Mouse (Mus musculus) stomach, embryonic 16.5 days (tissue): Measurements from ENCODE around the gene Slc27a4. TPM values are rescaled to one million over a fixed set of nuclear protein-coding genes. Genes with fewer than 3 reads are reported as not detected.

ENCODE experiments used
- ATAC-seq: fragments of 200-750 bp; cut with Nextera tagmentation; 2 replicates; pipeline ENCODE4 v1.8.0; 2017; ENCODE audit warnings: moderate number of reproducible peaks, moderate TSS enrichment; ENCODE audit not compliant: insufficient read depth, low FRiP score
- H3K27ac ChIP-seq: fragments of 300-500 bp; sonication (generic); 2 replicates; pipeline ENCODE4 v1.5.1; 2014; ENCODE audit warnings: low read length
- H3K27me3 ChIP-seq: fragments of 300-500 bp; sonication (generic); 2 replicates; pipeline ENCODE4 v1.6.1; 2014; ENCODE audit warnings: low read length, control low read depth, mixed read lengths; ENCODE audit not compliant: control insufficient read depth, insufficient read depth
- H3K36me3 ChIP-seq: fragments of 300-500 bp; sonication (generic); 2 replicates; pipeline ENCODE4 v1.6.1; 2014; ENCODE audit warnings: low read length; ENCODE audit not compliant: control insufficient read depth, insufficient read depth
- H3K4me1 ChIP-seq: fragments of 300-500 bp; sonication (generic); 2 replicates; pipeline ENCODE4 v1.6.1; 2014; ENCODE audit warnings: low read length, control low read depth, mixed read lengths; ENCODE audit not compliant: control insufficient read depth, insufficient read depth
- H3K4me2 ChIP-seq: fragments of 300-500 bp; sonication (generic); 2 replicates; pipeline ENCODE4 v1.6.1; 2014; ENCODE audit warnings: low read depth, low read length, mixed read lengths
- H3K4me3 ChIP-seq: fragments of 300-500 bp; sonication (generic); replicated peaks from 2 replicates; pipeline ENCODE4 v1.5.1; 2014; ENCODE audit warnings: mild to moderate bottlenecking, low read length
- H3K9ac ChIP-seq: fragments of 300-500 bp; sonication (generic); 2 replicates; pipeline ENCODE4 v1.6.1; 2014; ENCODE audit warnings: low read length
- H3K9me3 ChIP-seq: fragments of 300-500 bp; sonication (generic); replicated peaks from 2 replicates; pipeline ENCODE4 v1.6.1; 2016; ENCODE audit warnings: low read length, control low read depth; ENCODE audit not compliant: control insufficient read depth
- WGBS: fragments of 180-500 bp; shearing (Covaris S2); extraction: QIAGEN DNeasy Blood & Tissue Kit; methylation state at CpG from one replicate; pipeline ENCODE4 v1.1.7; 2014; 5-methylcytosine and 5-hydroxymethylcytosine counted together
- microRNA-seq: library from miRNA; unstranded; fragments of <30 nt; microRNA quantifications from one replicate; pipeline ENCODE4, GENCODE M21; 2016
- polyA plus RNA-seq: library from polyadenylated mRNA; unstranded; fragments of >200 nt; fragmentation: Nextera tagmentation; extraction: Ambion mirVana; gene quantifications from 2 replicates; pipeline ENCODE4 v1.2.1, GENCODE M21; 2015

The Slc27a4 gene
- polyA plus RNA-seq, 1 experiment from 2014 or later, result 22.0 TPM

DNA sequence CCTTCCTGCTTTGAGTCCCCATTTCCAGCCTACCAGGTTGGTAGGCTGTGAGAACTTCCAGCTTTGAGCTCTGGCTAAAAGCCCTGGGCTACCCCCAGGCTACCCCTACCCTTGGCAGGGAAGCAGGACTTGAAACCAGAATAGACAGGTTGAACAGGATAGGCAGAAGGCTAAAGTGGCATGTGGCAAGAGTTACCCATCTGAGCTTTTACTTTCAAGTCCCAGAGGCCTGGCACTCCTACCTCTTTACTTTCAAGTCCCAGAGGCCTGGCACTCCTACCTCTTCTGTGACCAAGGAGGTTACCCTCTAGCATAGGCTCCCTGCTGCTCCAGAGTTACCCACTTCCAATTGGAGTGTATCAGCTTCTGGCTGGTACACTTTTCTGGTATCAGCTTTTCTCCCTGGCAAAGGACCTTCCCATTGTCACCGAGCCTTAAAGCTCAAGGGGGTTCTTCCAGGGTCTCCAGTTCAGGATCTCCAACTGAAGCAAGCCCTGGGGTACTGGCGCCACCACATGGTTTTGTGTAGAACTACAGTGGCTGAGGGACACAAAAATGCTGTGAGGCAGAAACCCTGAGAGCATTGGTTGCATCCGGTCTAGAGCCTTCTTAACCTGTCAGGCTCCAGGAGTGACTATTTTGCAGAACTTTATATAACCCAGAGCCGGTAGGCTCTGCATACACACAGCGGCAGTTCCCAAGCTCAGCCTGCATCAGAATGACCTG, 56.5 kb downstream of the Slc27a4 start:
- Histone ChIP-seq H3K9me3 (no peaks in the 10 kb centered on the region), H3K4me1 (no peaks in the 10 kb centered on the region), H3K27me3 (no peaks in the 10 kb centered on the region), H3K36me3 (no peaks in the 10 kb centered on the region), H3K4me3 (no peak overlapping the region), H3K4me2 (no peak overlapping the region), H3K9ac (no peak overlapping the region), H3K27ac (no peak overlapping the region)
- 6% methylated on average over 5 of the region's 5 CpGs for WGBS
- ATAC-seq, result no peak; the same call in 1 of the 2 replicates

DNA sequence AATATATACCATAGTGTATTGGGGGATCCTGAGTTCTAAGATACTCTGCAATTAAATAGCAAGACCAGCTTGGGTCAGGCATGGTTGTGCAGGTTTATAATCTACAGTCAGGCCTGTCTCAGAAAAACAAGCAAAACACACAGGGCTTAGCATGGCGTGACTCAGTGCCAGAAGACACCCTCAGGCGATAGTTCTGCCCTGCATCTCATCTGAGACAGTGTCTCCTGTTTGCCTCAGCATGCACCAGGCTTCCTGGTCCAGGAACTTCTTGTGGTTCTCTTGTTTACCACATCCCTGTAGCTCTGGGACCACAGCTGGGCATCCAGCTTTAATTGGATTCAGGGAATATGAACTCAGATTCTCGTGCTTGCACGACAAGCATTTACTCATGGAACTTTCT, 62.7 kb downstream of the Slc27a4 start:
- Histone ChIP-seq H3K27ac (no peak overlapping the region), H3K27me3 (no peaks in the 10 kb centered on the region), H3K9me3 (no peaks in the 10 kb centered on the region), H3K4me2 (no peak overlapping the region), H3K4me1 (peaks cover 6% of the 10 kb centered on the region; the same call in 1 of the 2 replicates), H3K36me3 (no peaks in the 10 kb centered on the region), H3K4me3 (no peak overlapping the region), H3K9ac (no peak overlapping the region)
- ATAC-seq, result no peak
- 71% methylated on average over 4 of the region's 4 CpGs for WGBS

Small RNA genes lying within 50 kb of the gene (microRNA-seq; reads per million reads assigned to microRNA genes)
- gene Mir219a-2, result not detected
- not detected for gene Mir219b

Other genes with a start within 250 kb of the Slc27a4 start
- gene Rapgef1, start 182.9 kb upstream of the Slc27a4 start, polyA plus RNA-seq, result 10.7 and 11.2 TPM in 2 replicates
- 0.74 and 0.91 TPM in 2 replicates for gene Gm13420, start 50.9 kb upstream of the Slc27a4 start, polyA plus RNA-seq
- gene Gm13547, start 43.3 kb upstream of the Slc27a4 start, polyA plus RNA-seq, result not detected in 2 replicates
- gene Coq4, start 15.1 kb upstream of the Slc27a4 start, polyA plus RNA-seq, result 34.5 and 34.6 TPM in 2 replicates
- 25.2 and 30.9 TPM in 2 replicates for gene Trub2, start 14.1 kb upstream of the Slc27a4 start, polyA plus RNA-seq
- 19.5 and 22.0 TPM in 2 replicates for gene Urm1, start 17.4 kb downstream of the Slc27a4 start, polyA plus RNA-seq
- gene Cercam, start 66.5 kb downstream of the Slc27a4 start, polyA plus RNA-seq, result 38.3 and 38.9 TPM in 2 replicates
- gene Odf2, start 86.6 kb downstream of the Slc27a4 start, polyA plus RNA-seq, result 50.9 and 56.1 TPM in 2 replicates
- gene Gle1, start 132.8 kb downstream of the Slc27a4 start, polyA plus RNA-seq, result 50.0 and 54.3 TPM in 2 replicates
- gene Sptan1, start 162.9 kb downstream of the Slc27a4 start, polyA plus RNA-seq, result 84.2 and 96.3 TPM in 2 replicates
- gene Wdr34, start 246.2 kb downstream of the Slc27a4 start, polyA plus RNA-seq, result 23.2 and 26.1 TPM in 2 replicates